Mouse (Mus musculus): ENCODE data around the gene Phc2. TPM values are rescaled to one million over a fixed set of nuclear protein-coding genes. Genes with fewer than 3 reads are reported as not detected.

Phc2 gene
- total RNA-seq, 2 experiments from 2014 or later: 84.8 to 90.6 TPM

- TF ChIP-seq CTCF (IDR thresholded peaks at IDR 0.05): no peak
- intact Hi-C loops (cut with DNase I): no loop called here
These were observed 36.1 kb upstream of the Phc2 start, which contains the start of gene Tlr12 for GRCm38 (mm10) chr4:128618246-128618911. Tlr12 (minus strand) TSS chr4:128618619.

DNA sequence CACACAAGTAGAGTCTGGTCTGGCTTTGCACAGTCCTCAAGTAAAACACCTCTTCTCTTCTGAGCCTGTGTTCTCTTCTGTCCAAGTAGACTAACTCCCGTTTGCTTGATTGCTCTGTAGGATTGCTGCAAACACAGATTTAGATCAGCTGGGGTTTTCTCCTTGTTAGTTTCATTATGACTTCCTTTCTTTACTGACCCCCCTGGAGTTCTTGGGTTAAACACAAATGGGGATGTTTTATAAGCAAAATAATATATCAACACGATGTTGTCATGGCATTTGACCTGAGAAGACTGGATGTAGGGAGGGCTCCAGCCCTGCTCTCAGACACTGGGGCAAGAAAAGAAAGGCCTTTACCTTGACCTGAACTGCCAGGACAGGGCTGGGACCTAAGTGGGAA, 35.5 kb upstream of the Phc2 start:
- H3K4me3 ChIP-seq: no peak overlapping the region
- intact Hi-C loops (cut with DNase I): no loop called here
- no peak for DNase-seq (ENCODE audit: extremely low spot score in 1 of 2, low spot score in 2 of 2)
- TF ChIP-seq CTCF (IDR thresholded peaks at IDR 0.05): no peak
- no peak overlapping the region for H3K27ac ChIP-seq

More at GRCm38 (mm10) chr4:128618246-128618911, 36.1 kb upstream of the Phc2 start, which contains the start of gene Tlr12:
- Histone ChIP-seq H3K27ac (no peak within 1 kb of the TSS), H3K4me3 (no peak within 1 kb of the TSS)
- no peak for DNase-seq (ENCODE audit: extremely low spot score in 1 of 2, low spot score in 2 of 2)

DNA sequence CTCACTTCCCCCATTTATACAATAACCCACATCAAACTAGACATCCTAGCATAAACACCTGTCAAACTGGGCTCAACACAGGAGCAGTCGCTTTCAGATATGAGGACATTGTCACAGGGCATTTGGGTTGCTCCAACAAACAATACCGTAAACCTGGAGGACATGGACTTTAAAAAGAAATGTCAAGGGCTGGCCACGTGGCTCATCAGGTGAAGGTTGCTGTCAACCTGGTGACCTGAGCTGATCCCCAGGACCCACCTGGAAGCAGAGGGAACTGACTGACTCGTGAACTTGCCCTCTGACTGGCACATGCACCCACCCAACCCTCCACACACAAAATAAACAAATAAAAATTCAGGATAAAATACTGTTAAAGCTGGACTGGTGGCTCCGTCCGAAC, 33.9 kb upstream of the Phc2 start:
- intact Hi-C loops (cut with DNase I): no loop called here
- DNase-seq (ENCODE audit: extremely low spot score in 1 of 2, low spot score in 2 of 2): no peak
- TF ChIP-seq CTCF (IDR thresholded peaks at IDR 0.05): no peak

GRCm38 (mm10) chr4:128621109-128621508, 33.4 kb upstream of the Phc2 start:
- Histone ChIP-seq H3K4me3 (no peak overlapping the region), H3K27ac (no peak overlapping the region)
- intact Hi-C loops (cut with DNase I): no loop called here
- no peak for DNase-seq (ENCODE audit: extremely low spot score in 1 of 2, low spot score in 2 of 2)
- TF ChIP-seq CTCF (IDR thresholded peaks at IDR 0.05): no peak

More for the DNA sequence above, 33.9 kb upstream of the Phc2 start:
- H3K27ac ChIP-seq: no peak overlapping the region
- H3K4me3 ChIP-seq: no peak overlapping the region

DNA sequence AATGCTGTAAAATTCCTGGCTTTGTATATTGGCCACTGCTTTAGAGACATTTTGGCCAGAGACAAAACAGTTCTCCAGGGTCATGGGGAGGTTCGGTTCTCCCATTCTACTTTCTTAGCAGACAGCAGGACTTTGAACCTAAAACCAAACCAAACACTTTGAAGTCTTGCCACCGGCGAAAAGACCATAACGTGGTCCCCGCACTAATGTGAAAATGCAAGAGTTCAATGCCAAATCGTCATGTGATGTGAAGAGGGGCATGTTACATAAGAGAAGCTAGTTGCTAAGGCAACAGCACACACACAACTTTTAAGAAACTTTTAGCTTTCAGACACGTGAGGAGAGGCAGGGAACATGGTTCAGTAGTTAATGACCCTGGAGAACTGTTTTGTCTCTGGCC, 19.1 kb upstream of the Phc2 start:
- no peak for TF ChIP-seq CTCF (IDR thresholded peaks at IDR 0.05)
- DNase-seq (ENCODE audit: extremely low spot score in 1 of 2, low spot score in 2 of 2): no peak
- H3K27ac ChIP-seq: no peak overlapping the region
- no peak overlapping the region for H3K4me3 ChIP-seq
- intact Hi-C loops (cut with DNase I): no loop called here

- intact Hi-C loops (cut with DNase I): no loop called here
- no peak for TF ChIP-seq CTCF (IDR thresholded peaks at IDR 0.05)
- DNase-seq (ENCODE audit: extremely low spot score in 1 of 2, low spot score in 2 of 2): no peak
These were observed 18.5 kb upstream of the Phc2 start for GRCm38 (mm10) chr4:128635894-128636585.

DNA sequence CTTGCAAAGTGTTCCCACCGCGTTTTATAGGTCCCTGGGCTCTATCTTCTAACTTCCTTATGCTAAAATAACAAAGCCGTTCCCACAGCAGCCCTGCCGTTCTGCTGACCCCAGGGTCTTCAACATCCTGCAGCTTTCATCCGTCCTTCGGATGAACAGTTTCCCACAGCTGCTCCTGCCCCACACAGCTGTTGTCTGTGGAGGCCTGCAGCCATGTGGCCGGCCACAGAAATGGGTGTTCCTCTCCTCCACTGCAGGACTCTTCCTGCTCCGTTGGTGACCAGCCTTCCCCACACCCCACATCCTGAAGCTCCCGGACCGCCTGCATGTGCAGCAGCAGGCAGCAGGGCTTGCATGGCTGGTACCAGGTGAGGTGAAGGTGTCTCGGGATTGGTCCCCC, 17.3 kb upstream of the Phc2 start:
- no peak overlapping the region for H3K27ac ChIP-seq
- TF ChIP-seq CTCF (IDR thresholded peaks at IDR 0.05): no peak
- no peak for DNase-seq (ENCODE audit: extremely low spot score in 1 of 2, low spot score in 2 of 2)
- H3K4me3 ChIP-seq: no peak overlapping the region
- intact Hi-C loops (cut with DNase I): no loop called here

More at GRCm38 (mm10) chr4:128635894-128636585, 18.5 kb upstream of the Phc2 start:
- Histone ChIP-seq H3K4me3 (no peak overlapping the region), H3K27ac (no peak overlapping the region)

DNA sequence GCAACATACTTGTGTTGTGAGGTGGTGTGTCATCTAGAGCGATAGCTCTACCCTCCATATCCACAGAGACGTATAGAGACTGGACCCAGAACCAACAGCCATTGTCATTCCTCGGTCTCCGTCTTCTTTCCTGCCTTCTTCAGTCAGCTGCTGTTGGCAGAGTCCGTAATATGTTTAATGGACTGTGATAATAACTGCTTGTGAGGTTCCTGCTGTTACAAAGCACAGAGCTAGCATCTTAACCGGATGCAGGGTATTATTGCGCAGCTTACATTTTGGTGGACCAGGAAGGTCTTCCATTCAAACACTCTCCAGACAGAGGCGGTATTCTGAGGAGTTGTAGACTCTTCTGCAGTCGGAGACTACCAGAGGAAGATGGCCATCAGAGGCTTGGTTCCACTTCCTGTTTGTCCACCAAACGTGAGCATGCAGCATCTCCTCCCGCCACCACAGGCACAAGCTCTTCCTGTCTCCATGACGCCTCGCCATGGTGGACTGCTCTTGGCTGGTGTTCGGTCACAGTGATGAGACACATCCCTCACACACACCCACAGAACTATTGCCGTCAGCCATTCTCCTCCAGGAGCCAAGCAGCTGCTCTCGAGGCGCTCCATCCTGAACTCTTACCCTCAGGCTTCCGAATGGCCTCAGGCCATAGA, 16.1 kb upstream of the Phc2 start:
- Histone ChIP-seq H3K4me3 (no peak overlapping the region), H3K27ac (no peak overlapping the region)
- intact Hi-C loops (cut with DNase I): no loop called here
- no peak for DNase-seq (ENCODE audit: extremely low spot score in 1 of 2, low spot score in 2 of 2)
- no peak for TF ChIP-seq CTCF (IDR thresholded peaks at IDR 0.05)

DNA sequence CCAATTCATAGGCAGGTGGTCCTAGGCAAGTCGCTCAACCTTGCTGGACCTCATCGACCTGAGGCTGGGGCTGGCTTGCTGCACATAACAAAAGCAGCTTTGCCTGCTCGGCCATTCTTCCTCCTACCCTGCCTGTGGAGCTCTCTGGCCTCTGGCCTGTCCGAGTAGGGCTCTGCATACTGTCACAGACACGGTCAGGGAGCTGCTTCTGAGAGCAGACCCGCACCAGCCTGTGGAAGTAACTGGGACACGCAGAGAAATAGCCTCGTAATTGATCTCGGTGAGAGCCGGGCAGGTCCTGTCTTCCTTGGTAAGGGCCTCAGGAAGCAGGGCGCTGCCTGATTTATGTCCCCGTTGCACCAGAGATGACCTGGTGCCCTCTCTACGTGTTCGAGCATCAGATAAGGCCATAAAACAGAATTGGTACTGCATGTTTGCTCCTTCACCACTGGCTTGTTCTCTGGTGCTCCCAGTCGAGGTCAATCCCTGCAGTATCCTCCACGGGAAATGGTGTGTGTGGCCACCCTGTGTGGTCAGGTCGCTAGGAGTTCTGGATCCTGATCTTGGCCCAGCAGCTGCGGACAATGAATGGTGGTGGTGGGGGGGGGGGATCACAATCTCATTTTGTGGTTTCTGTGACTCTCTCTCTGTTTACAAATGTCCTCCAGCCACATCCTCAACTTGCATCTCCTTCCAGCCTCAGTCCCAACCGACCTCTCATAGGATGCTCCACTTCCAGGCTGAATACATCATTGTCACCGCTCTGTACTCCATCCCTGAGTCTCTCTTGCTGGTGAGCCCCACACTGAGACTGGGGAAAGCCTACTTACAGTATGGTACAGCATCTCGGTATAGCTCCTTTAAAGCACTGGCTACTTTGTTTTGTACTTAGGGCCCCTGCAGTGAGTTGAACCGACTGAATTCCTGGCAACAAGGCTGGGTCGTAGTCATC, 12.5 kb upstream of the Phc2 start:
- DNase-seq (ENCODE audit: extremely low spot score in 1 of 2, low spot score in 2 of 2): no peak
- no peak overlapping the region for H3K27ac ChIP-seq
- no peak for TF ChIP-seq CTCF (IDR thresholded peaks at IDR 0.05)
- intact Hi-C loops (cut with DNase I): no loop called here
- H3K4me3 ChIP-seq: no peak overlapping the region

DNA sequence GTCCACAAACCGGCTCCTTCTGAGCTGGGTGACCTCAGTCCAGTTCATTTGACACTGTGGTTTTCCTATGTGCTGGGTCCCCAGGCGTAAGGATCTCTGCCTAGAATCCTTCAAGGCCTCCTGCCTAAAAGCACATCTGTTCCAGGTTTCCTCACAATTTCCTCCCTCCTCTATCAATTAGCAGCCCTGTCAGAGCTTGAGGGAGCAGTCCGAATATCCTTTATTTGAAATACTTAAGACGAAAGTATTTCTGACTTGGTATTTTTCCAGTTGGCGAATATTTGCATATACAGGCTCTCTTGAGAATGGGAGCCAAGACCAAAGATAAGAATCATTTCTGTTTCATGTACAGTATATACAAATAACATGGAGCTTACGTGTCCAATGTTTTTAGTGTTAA, 8.6 kb upstream of the Phc2 start:
- H3K4me3 ChIP-seq: no peak overlapping the region
- DNase-seq (ENCODE audit: extremely low spot score in 1 of 2, low spot score in 2 of 2): no peak
- H3K27ac ChIP-seq: no peak overlapping the region
- intact Hi-C loops (cut with DNase I): no loop called here
- no peak for TF ChIP-seq CTCF (IDR thresholded peaks at IDR 0.05)

DNA sequence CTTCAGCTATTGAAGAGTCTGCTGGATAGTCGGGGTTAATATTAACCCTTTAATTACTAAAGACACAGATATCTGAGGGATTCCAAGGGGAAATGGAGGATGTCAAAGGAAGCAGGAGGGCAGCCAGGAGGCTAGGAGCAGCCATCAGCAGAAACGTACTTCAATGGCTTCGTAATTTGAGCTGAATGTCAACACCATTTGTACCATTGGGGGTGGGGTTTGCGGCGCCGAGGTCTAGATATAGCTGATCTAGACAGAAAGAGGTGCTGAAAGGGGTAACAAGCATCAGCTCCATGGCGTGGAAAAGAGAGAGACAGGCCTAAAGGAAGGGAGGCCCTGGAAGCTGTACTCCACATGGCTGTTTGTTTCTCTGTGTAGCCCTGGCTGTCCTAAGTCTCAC, 7.7 kb upstream of the Phc2 start:
- no peak overlapping the region for H3K4me3 ChIP-seq
- no peak for DNase-seq (ENCODE audit: extremely low spot score in 1 of 2, low spot score in 2 of 2)
- TF ChIP-seq CTCF (IDR thresholded peaks at IDR 0.05): no peak
- no peak overlapping the region for H3K27ac ChIP-seq
- intact Hi-C loops (cut with DNase I): no loop called here

All from left cerebral cortex, adult 2 months (tissue).